Mouse (Mus musculus) thymus, adult 2 months (tissue): ENCODE results near the gene H2-Oa. TPM values are rescaled to one million over a fixed set of nuclear protein-coding genes. Genes with fewer than 3 reads are reported as not detected.

Source experiments
- DNase-seq: peaks from one replicate; pipeline ENCODE4 v3.0.0; 2021
- H3K27ac ChIP-seq: fragments of 200-500 bp; 2 replicates; pipeline ENCODE4 v1.5.1; 2012; ENCODE audit warnings: low read length, control low read depth; ENCODE audit not compliant: control insufficient read depth, insufficient read depth
- H3K27me3 ChIP-seq: fragments of 200-500 bp; 2 replicates; pipeline ENCODE4 v1.6.1; 2012; ENCODE audit warnings: mild to moderate bottlenecking, low read length, moderate library complexity, mixed read lengths; ENCODE audit not compliant: control insufficient read depth, insufficient read depth
- H3K36me3 ChIP-seq: fragments of 200-500 bp; 2 replicates; pipeline ENCODE4 v1.6.1; 2012; ENCODE audit warnings: mild to moderate bottlenecking, low read length, moderate library complexity; ENCODE audit not compliant: control insufficient read depth, insufficient read depth
- H3K4me1 ChIP-seq: fragments of 200-500 bp; replicated peaks from 2 replicates; pipeline ENCODE4 v1.6.1; 2012; ENCODE audit warnings: low read length; ENCODE audit not compliant: control insufficient read depth, insufficient read depth
- H3K4me3 ChIP-seq: fragments of 200-500 bp; 2 replicates; pipeline ENCODE4 v1.5.1; 2012; ENCODE audit warnings: mild to moderate bottlenecking, low read length, control low read depth, moderate library complexity; ENCODE audit not compliant: control insufficient read depth, insufficient read depth
- CTCF ChIP-seq: fragments of 200-500 bp; IDR thresholded peaks from 2 replicates; pipeline ENCODE4 v1.5.1; 2012; ENCODE audit warnings: mild to moderate bottlenecking, control low read depth, low read length, moderate library complexity, borderline replicate concordance; ENCODE audit not compliant: control insufficient read depth, poor library complexity, insufficient read depth; ENCODE audit errors: extremely low read depth
- POLR2A ChIP-seq: fragments of 200-500 bp; IDR thresholded peaks from 2 replicates; pipeline ENCODE4 v1.6.1; 2012; ENCODE audit warnings: mild to moderate bottlenecking, low read length, control low read depth, moderate library complexity; ENCODE audit not compliant: control insufficient read depth, poor library complexity, insufficient read depth; ENCODE audit errors: extremely low read depth
- WGBS: fragments of 180-500 bp; shearing (Covaris S2); methylation state at CpG from one replicate; pipeline ENCODE4 v1.1.7; 2018; 5-methylcytosine and 5-hydroxymethylcytosine counted together
- polyA plus RNA-seq: library from polyadenylated mRNA; depleted of rRNA; stranded (reverse); fragments of >200 nt; gene quantifications from 2 replicates; pipeline ENCODE4 v1.2.3, GENCODE M21; 2012

H2-Oa gene
- polyA plus RNA-seq, 1 experiment, result 154 TPM

- no peaks in the 10 kb centered on the region for H3K4me1 ChIP-seq
- TF ChIP-seq POLR2A (no peak), CTCF (0 out of 2 replicates have a peak, but pooled peaks have one; percentile 18)
- WGBS, result under 1% methylated on average over 9 of the region's 9 CpGs
- H3K27me3 ChIP-seq, result no peaks in the 10 kb centered on the region
- no peak overlapping the region for H3K27ac ChIP-seq
- peak; percentile 67 for DNase-seq
- no peak overlapping the region for H3K4me3 ChIP-seq
- H3K36me3 ChIP-seq, result no peaks in the 10 kb centered on the region
Measured at GRCm38 (mm10) chr17:34077549-34077948, 14.6 kb upstream of the H2-Oa start.

GRCm38 (mm10) chr17:34078148-34078547 lies 14.0 kb upstream of the H2-Oa start:
- no peaks in the 10 kb centered on the region for H3K36me3 ChIP-seq
- H3K27me3 ChIP-seq, result no peaks in the 10 kb centered on the region
- H3K4me3 ChIP-seq, result no peak overlapping the region
- no peak for DNase-seq
- no peak overlapping the region for H3K27ac ChIP-seq
- 73% methylated on average over 4 of the region's 4 CpGs for WGBS
- H3K4me1 ChIP-seq, result no peaks in the 10 kb centered on the region
- TF ChIP-seq CTCF, result no peak
- no peak for TF ChIP-seq POLR2A

- Histone ChIP-seq H3K36me3 (no peaks in the 10 kb centered on the region), H3K4me1 (no peaks in the 10 kb centered on the region), H3K27ac (no peak overlapping the region), H3K27me3 (no peaks in the 10 kb centered on the region), H3K4me3 (no peak overlapping the region)
- TF ChIP-seq CTCF (no peak), POLR2A (no peak)
- 95% methylated on average over 11 of the region's 11 CpGs for WGBS
- no peak for DNase-seq
Measured at GRCm38 (mm10) chr17:34079002-34079401, 13.1 kb upstream of the H2-Oa start.

DNA sequence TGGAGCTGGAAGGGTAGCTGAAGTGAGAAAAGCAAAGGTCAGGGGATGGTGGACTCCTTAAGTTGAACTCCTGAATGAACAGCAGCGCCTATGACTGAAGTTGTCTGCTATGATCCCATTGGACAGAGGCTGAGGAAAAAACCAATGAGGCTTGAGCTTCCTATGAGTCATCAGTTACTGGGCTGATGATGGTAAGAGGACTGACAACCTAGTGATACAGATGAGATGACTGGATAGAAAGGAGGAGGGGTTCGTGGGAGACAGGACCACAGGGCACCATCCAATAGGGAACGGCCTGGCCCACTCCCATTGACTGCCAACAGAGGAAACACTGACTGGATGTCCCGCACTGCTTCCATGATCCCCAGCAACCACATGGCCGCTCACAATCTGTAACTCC lies 12.5 kb upstream of the H2-Oa start:
- Histone ChIP-seq H3K4me3 (no peak overlapping the region), H3K4me1 (no peaks in the 10 kb centered on the region), H3K27ac (no peak overlapping the region), H3K27me3 (no peaks in the 10 kb centered on the region), H3K36me3 (no peaks in the 10 kb centered on the region)
- DNase-seq, result peak; percentile 26
- 51% methylated on average over 5 of the region's 5 CpGs for WGBS
- no peak for TF ChIP-seq POLR2A
- TF ChIP-seq CTCF, result no peak

DNA sequence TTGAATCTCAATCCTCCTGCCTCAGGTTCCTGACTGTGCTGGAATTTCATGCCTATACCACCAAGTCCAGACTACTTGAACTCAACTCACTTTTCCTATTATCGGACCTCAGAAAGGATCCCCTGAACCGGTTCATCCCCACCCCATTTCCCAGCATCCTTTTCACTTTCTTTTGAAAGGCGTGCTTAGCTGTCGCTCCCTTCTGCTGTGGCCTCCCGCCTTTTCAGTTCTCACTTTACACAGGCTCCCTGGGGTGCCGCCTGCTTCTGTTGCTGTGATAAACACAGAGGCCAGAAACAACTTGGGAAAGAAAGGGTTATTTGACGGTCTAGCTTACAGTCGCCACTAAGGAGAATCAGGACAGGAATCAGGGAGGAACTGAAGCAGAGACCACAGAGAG lies 9.0 kb upstream of the H2-Oa start:
- DNase-seq, result no peak
- Histone ChIP-seq H3K27ac (no peak overlapping the region), H3K4me3 (no peak overlapping the region), H3K4me1 (no peaks in the 10 kb centered on the region), H3K27me3 (no peaks in the 10 kb centered on the region), H3K36me3 (no peaks in the 10 kb centered on the region)
- 86% methylated on average over 8 of the region's 8 CpGs for WGBS
- TF ChIP-seq CTCF, result no peak

GRCm38 (mm10) chr17:34087386-34087785 lies 4.8 kb upstream of the H2-Oa start:
- peaks cover 11% of the 10 kb centered on the region for H3K4me1 ChIP-seq
- WGBS, result 85% methylated on average over 2 of the region's 2 CpGs
- no peak for DNase-seq
- no peak overlapping the region for H3K4me3 ChIP-seq
- no peaks in the 10 kb centered on the region for H3K27me3 ChIP-seq
- H3K36me3 ChIP-seq, result no peaks in the 10 kb centered on the region
- H3K27ac ChIP-seq, result no peak overlapping the region
- TF ChIP-seq CTCF (no peak), POLR2A (no peak)

DNA sequence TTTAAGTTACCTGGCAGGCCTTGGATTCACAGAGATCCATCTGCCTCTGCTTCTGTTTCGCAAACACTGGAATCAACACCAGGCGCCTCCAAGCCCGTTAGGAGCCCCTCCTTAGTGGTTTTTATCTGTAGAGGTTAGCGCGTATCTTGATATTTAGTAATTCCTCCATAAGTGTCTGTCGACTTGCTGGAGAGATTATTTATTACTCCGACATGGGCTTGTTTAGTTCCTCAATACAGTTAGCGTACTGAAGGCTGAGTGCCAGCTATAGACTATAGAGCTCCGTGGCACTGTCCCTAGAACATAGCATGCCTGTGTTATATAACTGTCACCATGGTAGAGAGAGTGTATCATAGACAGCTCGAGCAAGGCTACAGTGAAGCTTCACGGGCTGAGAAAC lies 4.0 kb upstream of the H2-Oa start:
- WGBS, result 73% methylated on average over 11 of the region's 11 CpGs
- H3K4me1 ChIP-seq, result peaks cover 18% of the 10 kb centered on the region
- no peak overlapping the region for H3K27ac ChIP-seq
- DNase-seq, result no peak
- H3K4me3 ChIP-seq, result no peak overlapping the region
- H3K27me3 ChIP-seq, result no peaks in the 10 kb centered on the region
- H3K36me3 ChIP-seq, result no peaks in the 10 kb centered on the region
- TF ChIP-seq CTCF (no peak), POLR2A (no peak)
